In the genomic region with DNA sequence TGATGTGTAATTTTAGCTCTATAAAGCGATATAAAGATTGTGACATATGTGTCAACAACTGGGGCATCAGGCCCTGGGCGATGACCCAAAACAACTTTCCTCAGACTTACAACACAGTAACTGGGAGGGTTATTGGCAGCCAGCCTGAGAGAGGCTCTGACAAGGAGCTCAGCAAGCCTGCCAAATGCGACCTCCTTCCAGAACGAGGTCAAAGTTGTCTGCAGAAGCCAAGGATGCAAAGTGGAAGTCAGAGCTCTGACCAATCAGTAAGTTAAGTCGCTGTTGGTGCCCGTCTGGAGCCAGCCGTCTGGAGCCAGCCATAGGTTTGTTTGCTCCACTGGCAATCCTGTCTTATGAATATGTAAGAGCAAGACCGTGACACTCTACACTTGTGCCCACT, we compare ENCODE assay signal across 9 mouse cellular contexts.
A peak's percentile ranks its signal among the peaks of the same experiment; 100 is the strongest.
DNase-seq lines count a peak whose midpoint lies in the region; ATAC-seq and TF ChIP-seq lines count a peak whose summit lies in the region.
"Had no signal": no experiment of that assay in that cellular context is flagged by ENCODE, and none has a peak within 500 bp of the region (broad histone marks: within the 10 kb centered on the region; RNA-seq: fewer than 3 reads in every experiment).

No protein-coding gene starts in this region.

- H3K36me3 ChIP-seq in limb, embryonic 14.5 days (ENCODE audit: control insufficient read depth, insufficient read depth, low read length) = no peaks in the 10 kb centered on the region
- H3K36me3 ChIP-seq in limb, embryonic 10.5 days = no peaks in the 10 kb centered on the region
- no peaks in the 10 kb centered on the region for H3K36me3 ChIP-seq in heart, embryonic 13.5 days

- ATAC-seq in limb, embryonic 14.5 days (ENCODE audit: low FRiP score, low read depth) = no peak
- ATAC-seq in heart, embryonic 13.5 days (ENCODE audit: extremely low read depth, insufficient number of reproducible peaks, low FRiP score, low TSS enrichment) = peak; percentile 67; the same call in 1 of the 2 replicates
- ATAC-seq in activated CD4-positive, CD25-positive, alpha-beta regulatory T cell, adult 4 months = no peak
- ATAC-seq: Patski had no signal

- no peak overlapping the region for H3K4me3 ChIP-seq in limb, embryonic 14.5 days (replicated peaks; ENCODE audit: low read length)
- no peak overlapping the region for H3K4me3 ChIP-seq in limb, embryonic 10.5 days
- H3K4me3 ChIP-seq in heart, embryonic 13.5 days = no peak overlapping the region

- H3K9me3 ChIP-seq in limb, embryonic 14.5 days (ENCODE audit: control insufficient read depth, low read length) = no peaks in the 10 kb centered on the region
- no peaks in the 10 kb centered on the region for H3K9me3 ChIP-seq in limb, embryonic 10.5 days (replicated peaks)
- no peaks in the 10 kb centered on the region for H3K9me3 ChIP-seq in heart, embryonic 13.5 days

- H3K9ac ChIP-seq in limb, embryonic 14.5 days (ENCODE audit: low read depth, low read length, severe bottlenecking) = no peak overlapping the region
- no peak overlapping the region for H3K9ac ChIP-seq in heart, embryonic 13.5 days

- no peak overlapping the region for H3K4me2 ChIP-seq in limb, embryonic 14.5 days (replicated peaks; ENCODE audit: low read depth, low read length, severe bottlenecking)
- H3K4me2 ChIP-seq in heart, embryonic 13.5 days = peak overlapping the region; percentile 12

- TF ChIP-seq POLR2A in limb, embryonic 14.5 days (IDR thresholded peaks at IDR 0.05; ENCODE audit: borderline replicate concordance, extremely low read depth, insufficient read depth, insufficient read length) = no peak

- H3K4me1 ChIP-seq in limb, embryonic 14.5 days (ENCODE audit: control insufficient read depth, insufficient read depth, low read length) = peaks cover 6% of the 10 kb centered on the region
- H3K4me1 ChIP-seq in limb, embryonic 10.5 days = peaks cover 18% of the 10 kb centered on the region
- H3K4me1 ChIP-seq in heart, embryonic 13.5 days = peaks cover 29% of the 10 kb centered on the region

- 49% methylated on average over 8 of the region's 8 CpGs for WGBS in limb, embryonic 14.5 days
- WGBS in limb, embryonic 10.5 days = 68% methylated on average over 8 of the region's 8 CpGs
- WGBS in heart, embryonic 13.5 days = 24% methylated on average over 8 of the region's 8 CpGs

- peak; percentile 73 for DNase-seq in limb, embryonic 14.5 days (ENCODE audit: low spot score)
- no peak for DNase-seq in limb, embryonic 10.5 days (ENCODE audit: low spot score)
- peak; percentile 39 for DNase-seq in brain, adult 2 months (ENCODE audit: low read depth, low spot score)
- DNase-seq in kidney, postnatal 25 days = peak; percentile 74 to 82
- DNase-seq in skeletal muscle tissue, adult 2 months (ENCODE audit: low read depth, low spot score) = peak; percentile 75
- DNase-seq in thymus, postnatal 36 days = no peak

- H3K27me3 ChIP-seq in limb, embryonic 14.5 days (ENCODE audit: control insufficient read depth, insufficient read depth, low read length) = no peaks in the 10 kb centered on the region
- H3K27me3 ChIP-seq in limb, embryonic 10.5 days (ENCODE audit: low read depth, poor library complexity, severe bottlenecking) = no peaks in the 10 kb centered on the region
- H3K27me3 ChIP-seq in heart, embryonic 13.5 days (replicated peaks) = no peaks in the 10 kb centered on the region
- H3K27me3 ChIP-seq: Patski had no signal

- no peak overlapping the region for H3K27ac ChIP-seq in limb, embryonic 14.5 days (replicated peaks; ENCODE audit: low read depth, low read length)
- no peak overlapping the region for H3K27ac ChIP-seq in limb, embryonic 10.5 days
- peak overlapping the region; percentile 34 for H3K27ac ChIP-seq in heart, embryonic 13.5 days (replicated peaks)

Comparison
In these comparisons a context has a peak if more than half of its experiments do, and no peak if none do; other contexts are left out.
1. DNase-seq: peak in limb, embryonic 14.5 days (single experiment), brain, adult 2 months (single experiment), kidney, postnatal 25 days (2 of 2) and skeletal muscle tissue, adult 2 months (single experiment); none in limb, embryonic 10.5 days (single experiment) and thymus, postnatal 36 days (0 of 2).